Mouse (Mus musculus): Measurements from ENCODE around the gene Ssr2.

DNA sequence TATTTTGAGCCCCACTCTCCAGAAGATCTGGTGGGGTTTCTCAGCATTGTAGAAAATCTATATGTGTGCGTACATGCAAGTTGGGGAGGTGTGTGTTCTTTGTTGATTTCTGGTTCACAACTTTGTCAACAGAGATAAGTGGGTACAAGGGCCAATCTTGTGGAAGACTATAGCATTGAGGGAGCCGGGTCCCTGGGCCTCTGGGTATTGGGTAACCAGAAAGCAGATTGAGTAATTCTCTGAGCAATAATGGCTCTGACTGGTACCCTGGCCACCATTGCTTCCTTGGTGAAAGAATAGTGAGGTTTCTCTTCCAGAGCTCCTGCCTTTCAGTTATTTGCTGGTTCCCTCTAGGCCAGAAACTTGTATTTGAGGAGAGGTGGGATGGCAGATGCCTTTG, 6.6 kb upstream of the Ssr2 start:
- TF ChIP-seq MAFK (IDR thresholded peaks at IDR 0.05; ENCODE audit: insufficient read depth, low read depth, low read length) (no peak), ZC3H11A (IDR thresholded peaks at IDR 0.05; ENCODE audit: borderline replicate concordance, low read depth, low read length) (no peak)

Data from ES-E14 (cell line).